Mouse (Mus musculus): Measurements from ENCODE around the gene Ncstn.

Ncstn gene

GRCm38 (mm10) chr1:172077981-172078380 is 4.6 kb downstream of the Ncstn start:
- intact Hi-C loops (cut with DNase I), result no loop called here

DNA sequence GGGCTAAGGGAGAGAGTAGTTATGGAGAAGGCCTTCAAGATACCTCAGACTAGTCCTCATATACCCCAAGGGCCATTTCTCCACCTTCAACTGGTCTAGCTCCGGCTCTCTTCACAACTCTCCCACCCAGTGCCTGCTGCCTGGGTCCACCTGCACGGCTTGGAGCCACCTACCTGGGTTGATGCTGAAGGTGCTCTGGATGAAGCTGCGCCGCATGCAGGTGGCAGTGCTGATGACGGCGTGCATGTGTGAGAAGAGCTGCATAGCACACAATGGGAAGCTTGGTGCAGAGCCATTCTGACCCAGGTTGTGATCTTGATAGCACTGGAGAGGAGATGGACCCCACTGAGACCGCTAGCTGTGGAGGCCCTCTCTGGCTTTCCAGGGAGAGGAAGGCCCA is 10.0 kb downstream of the Ncstn start:
- intact Hi-C loops (cut with DNase I), result no loop called here

GRCm38 (mm10) chr1:172071556-172071955 is 11.0 kb downstream of the Ncstn start:
- intact Hi-C loops (cut with DNase I), result no loop called here

- intact Hi-C loops (cut with DNase I), result no loop called here
Measured at GRCm38 (mm10) chr1:172070227-172070626, 12.4 kb downstream of the Ncstn start.

DNA sequence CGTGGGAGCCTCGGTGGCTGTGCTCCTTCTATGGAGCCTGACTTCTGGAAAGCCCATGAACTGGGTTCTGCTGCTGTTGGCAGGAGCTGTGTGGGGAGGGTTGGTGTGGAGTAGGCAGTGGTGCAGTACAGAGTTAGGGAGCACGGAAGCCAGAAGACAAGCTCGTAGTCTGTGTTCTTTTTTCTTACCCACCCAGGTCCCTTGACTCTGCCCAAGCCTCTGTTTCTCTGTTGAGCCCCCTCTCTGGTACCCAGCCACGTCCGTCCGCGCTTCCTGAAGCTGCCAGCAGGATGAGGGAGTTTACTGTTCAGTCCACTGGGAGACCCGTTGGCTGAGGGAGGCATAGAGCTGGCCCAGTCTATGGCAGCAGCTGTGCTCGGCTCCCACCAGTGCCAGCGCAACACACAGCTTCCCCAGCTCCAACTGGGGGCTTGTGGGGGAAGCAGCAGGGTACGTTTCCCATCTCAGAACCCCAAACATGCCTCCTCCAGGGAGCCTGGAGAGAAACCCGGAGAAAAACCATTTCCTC is 17.9 kb downstream of the Ncstn start:
- intact Hi-C loops (cut with DNase I), result no loop called here

DNA sequence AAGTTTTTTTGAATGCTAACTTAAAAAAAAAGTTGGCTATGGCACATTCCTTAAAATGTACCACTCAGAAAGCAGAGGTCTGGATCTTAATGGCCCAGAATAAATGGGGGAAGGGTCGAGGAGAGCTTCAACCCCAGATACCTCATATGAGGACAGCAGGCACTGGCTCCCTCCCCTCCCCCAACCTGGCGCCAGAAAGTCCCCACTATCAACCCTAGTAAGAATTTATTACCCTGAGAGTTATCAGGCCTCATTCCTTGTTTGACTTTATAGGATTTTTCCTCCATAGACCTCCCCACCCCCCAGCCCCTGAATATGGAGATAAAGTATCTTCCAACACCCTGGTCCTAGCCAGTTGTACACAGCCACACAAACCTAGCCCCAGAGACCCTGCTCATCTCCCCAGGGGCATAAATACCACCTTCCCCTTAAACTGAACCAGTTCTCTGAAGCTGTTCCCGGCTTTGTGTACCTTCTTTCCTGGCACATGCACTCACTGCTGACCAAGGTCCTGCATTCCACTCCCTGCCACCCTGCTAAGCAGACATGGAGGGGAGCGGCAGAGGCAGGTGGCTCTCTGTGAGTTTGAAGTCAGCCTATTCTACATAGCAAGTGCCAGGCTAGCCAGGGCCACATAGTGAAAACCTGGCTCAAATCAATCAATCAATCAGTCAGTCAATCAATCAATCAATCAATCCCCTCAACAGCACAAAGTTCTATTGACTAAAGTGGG is 19.1 kb downstream of the Ncstn start:
- intact Hi-C loops (cut with DNase I), result no loop called here

DNA sequence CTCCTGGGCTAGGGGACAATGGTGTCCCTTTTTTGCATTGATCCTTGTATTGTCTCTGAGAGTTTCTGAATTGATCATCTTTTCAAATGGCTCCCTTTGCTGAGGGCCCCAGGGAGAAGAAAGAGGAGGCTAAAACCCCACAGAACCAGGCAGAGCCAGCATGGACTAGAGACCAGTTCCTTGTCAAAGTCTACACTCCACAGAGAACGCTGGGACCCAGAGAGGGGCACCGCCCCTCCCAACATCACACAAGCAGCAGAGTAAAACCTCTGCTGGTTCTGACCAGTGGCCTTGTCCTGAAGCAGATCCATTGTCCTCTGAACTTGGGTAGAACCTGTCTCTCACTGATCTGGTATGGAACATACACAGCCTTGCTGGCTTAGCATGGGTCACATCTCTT is 20.5 kb downstream of the Ncstn start:
- intact Hi-C loops (cut with DNase I), result no loop called here

DNA sequence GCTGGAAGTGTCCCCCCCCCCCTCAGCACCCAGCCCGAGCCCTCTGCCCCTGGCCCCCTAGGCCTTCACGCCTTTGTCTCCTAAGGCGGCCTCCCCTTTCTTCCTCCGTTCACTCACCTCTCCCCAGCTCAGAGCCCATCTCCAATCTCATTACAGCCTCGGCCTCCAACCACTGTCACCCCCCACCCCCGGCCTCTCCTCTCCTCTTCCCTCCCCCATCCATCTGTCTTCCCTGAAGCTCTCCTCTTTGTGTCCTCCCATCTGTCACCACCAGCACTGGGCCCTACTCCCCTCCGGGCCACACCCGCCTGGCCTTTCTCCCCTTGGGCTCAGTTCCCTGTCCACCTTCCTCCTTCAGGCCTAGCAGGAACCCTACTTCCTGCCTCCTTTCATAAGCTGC is 21.4 kb downstream of the Ncstn start:
- intact Hi-C loops (cut with DNase I), result no loop called here

DNA sequence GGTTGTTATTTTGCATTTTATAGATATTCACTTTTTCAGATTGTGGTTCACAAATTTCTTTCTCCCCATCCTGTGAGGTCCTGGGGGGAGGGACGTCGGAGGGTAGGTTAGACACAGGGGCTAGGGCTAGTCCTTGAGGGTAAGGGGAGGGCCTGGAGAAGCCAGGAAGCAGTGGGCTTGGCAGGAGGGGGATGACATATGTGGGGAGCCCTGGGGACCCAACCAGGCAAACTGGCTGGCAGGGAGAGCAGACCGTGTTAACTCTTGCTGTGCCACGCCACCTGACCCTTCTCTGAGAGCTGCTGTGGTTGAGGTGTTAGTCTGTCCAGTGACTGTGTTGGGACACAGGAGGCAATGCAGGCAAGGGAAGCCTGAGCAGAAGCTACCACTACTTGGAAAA is 21.9 kb downstream of the Ncstn start:
- intact Hi-C loops (cut with DNase I), result no loop called here

DNA sequence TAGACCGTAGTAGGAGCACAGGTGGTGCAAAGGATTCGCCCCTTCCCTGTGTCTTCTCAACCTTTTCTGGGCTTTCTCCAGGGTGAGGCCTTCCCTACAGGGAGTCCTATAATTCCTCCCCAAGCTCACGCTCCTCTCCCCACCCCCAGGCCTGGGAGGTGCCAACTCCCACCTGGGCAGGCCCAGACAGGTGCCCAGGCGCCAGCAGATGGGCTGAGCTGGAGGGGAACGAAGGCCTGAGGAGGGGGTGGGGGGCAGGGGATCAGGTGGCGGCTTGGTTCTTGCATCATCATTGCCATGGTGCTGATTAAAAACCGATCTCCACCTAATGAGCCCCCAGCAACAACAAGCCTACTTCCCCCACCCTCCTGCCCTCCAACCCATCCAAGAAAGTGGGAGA is 23.7 kb downstream of the Ncstn start:
- intact Hi-C loops (cut with DNase I), result no loop called here

DNA sequence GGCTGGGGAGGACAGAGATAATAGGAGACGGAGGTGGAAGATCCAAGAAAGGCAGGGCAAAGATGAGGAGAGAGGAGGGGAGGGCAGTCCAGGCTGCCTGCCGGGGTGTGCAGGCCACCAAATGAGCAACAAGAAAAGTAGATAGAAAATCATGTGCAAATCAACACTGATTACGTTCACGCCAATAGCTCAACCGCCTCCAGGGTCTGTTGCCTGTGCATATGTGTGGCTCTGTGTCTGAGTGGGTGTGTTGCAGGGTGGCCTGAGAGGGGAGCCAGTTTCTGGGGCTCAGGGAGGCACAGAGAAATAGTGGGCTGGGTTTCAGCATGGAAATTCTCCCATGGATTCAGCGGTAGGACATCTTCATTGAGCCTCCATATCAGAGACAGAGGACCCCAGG is 24.3 kb downstream of the Ncstn start:
- intact Hi-C loops (cut with DNase I), result no loop called here

GRCm38 (mm10) chr1:172057491-172057921 is 25.1 kb downstream of the Ncstn start, which contains the start of gene Nhlh1:
Gene Nhlh1 (minus strand): TSS chr1:172057573.
- intact Hi-C loops (cut with DNase I), result no loop called here

- intact Hi-C loops (cut with DNase I), result no loop called here
Measured at GRCm38 (mm10) chr1:172056251-172056650, 26.3 kb downstream of the Ncstn start.

DNA sequence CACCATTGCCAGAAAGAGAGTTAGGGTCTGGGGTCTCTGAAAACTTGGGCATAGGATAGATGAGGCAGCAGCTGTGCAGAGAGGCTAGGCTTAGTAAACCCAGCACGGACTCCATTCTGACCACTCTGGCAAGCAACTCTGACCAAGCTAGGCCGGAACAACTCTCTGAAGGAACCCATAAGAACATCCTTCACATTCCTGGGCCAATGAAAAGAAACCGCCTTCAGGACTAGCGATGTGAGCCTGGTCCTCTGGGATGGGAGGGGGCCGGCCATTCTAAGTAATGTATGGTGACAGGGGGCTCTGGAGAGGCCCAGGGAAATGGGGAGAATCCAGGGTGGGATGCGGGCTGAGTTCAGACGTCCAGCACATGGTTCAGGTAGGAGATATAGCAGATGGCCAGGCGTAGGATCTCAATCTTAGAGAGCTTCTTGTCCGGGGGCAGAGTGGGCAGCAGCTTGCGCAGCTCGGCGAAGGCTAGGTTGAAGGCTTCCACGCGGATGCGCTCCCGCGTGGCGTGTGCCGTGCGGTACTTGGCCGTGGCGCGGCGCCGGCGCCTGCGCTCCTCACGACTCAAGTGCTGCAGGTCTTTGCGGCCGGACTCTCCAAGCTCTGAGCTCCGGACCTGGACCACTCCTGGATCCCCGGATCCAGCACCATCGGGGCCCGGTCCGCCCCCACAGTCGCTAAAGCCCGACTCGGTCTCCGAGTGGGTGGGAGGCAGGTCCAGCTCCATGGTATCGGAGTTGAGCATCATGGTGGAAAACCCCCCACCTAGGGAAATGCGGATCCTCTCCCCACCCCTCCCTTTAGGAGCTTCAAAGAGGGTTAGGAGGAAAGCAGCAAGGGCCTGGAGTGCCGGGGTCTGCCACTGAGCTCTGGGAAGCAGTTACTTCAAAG is 28.8 kb downstream of the Ncstn start:
- intact Hi-C loops (cut with DNase I), result no loop called here

- intact Hi-C loops (cut with DNase I), result no loop called here
Measured at GRCm38 (mm10) chr1:172052766-172053279, 29.8 kb downstream of the Ncstn start.

DNA sequence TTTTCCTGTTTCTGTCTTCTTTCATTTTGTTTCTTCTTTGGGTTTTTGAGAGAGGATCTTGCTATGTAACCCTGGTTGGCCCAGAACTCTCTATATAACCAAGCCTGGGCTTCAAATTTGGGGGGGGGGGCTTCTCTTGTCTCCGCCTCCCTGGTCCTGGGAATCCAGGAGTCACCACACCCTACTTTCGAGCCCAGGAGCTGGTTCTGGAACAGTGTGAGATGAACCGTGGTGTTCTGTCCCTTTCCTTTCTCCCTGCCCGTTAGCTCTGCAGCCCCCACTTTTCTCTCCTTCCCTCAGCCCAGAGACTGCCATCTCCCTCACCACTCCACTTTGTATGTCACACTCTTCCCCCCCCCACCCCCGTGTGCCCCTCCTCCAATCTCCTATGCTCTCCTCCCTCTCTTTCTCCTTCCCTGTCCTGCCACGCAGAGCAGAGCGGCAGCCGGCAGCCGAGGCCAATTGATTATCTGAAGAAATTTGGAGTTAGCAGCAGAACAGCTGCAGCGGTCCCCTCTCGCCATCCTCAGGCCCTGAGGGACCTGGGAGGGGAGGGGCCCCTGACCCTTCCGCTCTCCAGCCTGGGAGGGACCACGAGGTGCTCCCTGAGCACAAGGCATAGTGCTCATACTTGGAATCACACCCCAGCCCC is 33.3 kb downstream of the Ncstn start:
- intact Hi-C loops (cut with DNase I), result loop anchor here (5.0 to 10.0 kb wide), 2 partner anchors 66 to 273 kb away; no protein-coding TSS in a partner anchor

DNA sequence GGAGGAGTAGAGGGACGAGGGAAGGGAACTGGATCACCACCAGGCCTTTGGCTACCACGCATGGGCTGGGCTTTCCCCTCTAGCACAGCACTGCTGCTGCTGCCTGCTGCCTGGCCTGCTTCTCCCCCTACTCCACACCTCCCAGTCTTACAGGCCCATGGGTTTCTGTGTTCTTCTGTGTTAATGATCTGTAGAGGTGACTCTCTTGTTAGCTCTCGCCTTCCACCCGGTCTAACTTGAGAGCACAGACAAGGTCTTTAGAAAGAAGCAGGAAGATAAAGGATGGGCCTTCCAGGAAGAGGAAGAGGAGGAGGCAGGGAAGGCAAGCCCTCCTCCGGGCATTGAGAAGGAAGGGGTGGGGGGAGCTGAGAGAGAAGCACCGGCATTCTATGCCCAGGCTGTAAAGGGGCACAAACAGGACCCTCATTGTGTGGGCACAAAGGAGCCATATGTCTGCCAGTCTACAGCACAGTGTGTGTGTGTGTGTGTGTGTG is 34.3 kb downstream of the Ncstn start:
- intact Hi-C loops (cut with DNase I), result loop anchor here (5.0 to 10.0 kb wide), 2 partner anchors 67 to 274 kb away; no protein-coding TSS in a partner anchor

DNA sequence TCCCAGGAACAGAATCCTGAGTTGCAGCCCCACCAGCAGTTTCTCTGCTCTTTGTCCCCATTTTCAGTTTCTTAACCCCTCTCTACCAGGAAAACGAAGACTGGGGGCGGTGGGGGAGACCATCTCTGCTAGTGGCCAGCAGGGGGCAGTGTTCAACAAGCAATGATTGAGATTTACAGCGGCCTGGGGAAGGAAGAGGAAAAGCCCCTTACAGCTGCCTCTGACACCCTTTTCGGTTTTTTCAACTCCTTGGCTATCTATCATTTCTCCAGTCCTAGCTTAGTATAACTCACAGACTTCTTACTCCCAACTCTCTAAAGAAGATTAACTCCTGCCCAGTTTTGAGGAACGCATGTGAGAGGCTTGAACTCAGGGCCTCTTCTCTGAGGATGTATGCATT is 35.7 kb downstream of the Ncstn start:
- intact Hi-C loops (cut with DNase I), result loop anchor here (5.0 to 10.0 kb wide), 2 partner anchors 68 to 275 kb away; no protein-coding TSS in a partner anchor

DNA sequence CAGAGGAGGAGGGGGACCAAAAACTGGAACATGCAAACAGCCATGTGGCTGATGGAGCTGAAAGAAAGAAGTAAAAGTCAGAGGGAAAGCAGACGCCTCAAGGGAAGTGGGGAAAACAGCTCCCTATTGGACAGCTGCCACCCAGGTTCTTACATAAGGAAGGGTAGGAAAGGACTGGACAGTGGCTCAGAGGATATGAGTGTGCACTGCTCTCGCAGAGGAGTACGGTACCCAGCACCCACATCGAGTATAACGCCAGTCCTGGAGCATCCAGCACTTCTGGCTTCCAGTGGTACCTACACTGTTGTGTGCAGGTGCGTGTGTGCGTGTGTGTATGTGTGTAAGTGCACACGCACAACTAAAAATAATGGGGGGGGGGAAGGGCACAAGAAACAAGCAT is 36.2 kb downstream of the Ncstn start:
- intact Hi-C loops (cut with DNase I), result loop anchor here (5.0 to 10.0 kb wide), 2 partner anchors 68 to 276 kb away; no protein-coding TSS in a partner anchor

GRCm38 (mm10) chr1:172029914-172030313 is 52.7 kb downstream of the Ncstn start:
- intact Hi-C loops (cut with DNase I), result no loop called here
